Mouse (Mus musculus) left cerebral cortex, postnatal 4 days (tissue): ENCODE measurements around the gene Pigb. TPM values are rescaled to one million over a fixed set of nuclear protein-coding genes. Genes with fewer than 3 reads are reported as not detected.

ENCODE experiments used
- DNase-seq: peaks from one replicate; pipeline ENCODE4 v3.0.0-alpha.2; 2022
- intact Hi-C: fragments of 180-260 bp; cut with DNase I; formaldehyde crosslinking; loops from one replicate; pipeline ENCODE4 v1.15.1; 2025
- total RNA-seq, 2 experiments: library from RNA; stranded (reverse); gene quantifications; 2 replicates each; pipeline ENCODE4 v1.2.3; 2021

Gene Pigb
- total RNA-seq, 2 experiments from 2014 or later = 17.1 to 19.0 TPM

DNA sequence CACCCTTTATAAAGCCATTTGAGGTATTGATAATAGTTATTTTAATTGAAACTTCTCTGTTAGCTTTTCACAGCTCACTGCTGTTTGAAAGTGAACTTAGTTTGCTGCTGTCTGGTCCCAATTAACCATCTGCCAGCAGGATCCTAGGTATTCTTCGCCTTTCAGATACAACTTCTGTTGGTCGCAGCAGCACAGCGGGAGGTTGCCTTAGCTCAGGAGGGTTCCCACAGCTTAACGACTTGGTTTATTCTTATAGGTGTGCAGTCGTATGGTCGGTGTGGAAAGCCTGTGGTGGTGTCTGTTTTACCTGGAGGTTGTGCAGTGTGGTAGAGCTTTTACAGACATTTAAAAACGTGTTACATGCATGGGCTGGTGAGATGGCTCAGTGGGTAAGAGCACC is 43.4 kb downstream of the Pigb start:
- no peak for DNase-seq
- intact Hi-C loops = no loop called here

DNA sequence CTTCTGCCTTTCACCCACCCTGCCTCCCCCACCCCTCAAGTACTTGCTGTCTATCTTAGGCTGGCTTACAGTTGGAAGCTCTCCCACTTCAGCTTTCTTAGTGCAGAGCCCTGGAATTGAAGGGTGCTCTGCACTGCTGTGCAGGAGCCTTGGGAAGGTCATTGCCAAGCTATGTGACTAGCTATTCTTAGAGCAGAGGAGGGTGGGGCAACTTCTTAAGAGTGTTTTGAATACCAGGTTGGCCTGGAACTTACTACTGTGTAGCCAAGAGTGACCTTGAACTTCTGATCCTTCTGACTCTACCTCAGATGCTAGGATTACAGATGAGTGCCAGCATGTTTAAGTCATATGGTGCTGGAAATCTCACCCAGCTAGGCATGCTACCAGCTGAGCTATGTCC is 44.0 kb downstream of the Pigb start:
- no peak for DNase-seq
- intact Hi-C loops = no loop called here

DNA sequence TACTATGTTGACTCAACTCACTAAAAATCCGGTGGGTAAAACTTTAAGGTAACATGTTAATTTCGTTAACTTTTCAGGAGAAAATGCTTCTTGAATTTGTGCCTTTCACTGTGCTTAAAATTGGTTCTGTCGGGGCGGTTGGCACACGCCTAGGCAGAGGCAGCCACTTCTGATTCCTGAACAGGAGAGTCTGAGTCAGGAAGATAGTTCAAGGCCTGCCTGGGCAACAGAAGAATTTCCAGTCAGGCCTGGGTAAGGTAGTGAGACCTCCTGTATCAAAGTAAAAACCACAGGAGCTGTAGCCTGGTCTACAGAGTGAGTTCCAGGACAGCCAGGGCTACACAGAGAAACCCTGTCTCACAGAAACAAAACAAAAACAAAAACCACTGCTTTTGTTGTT is 47.6 kb downstream of the Pigb start:
- DNase-seq = no peak
- intact Hi-C loops = no loop called here

DNA sequence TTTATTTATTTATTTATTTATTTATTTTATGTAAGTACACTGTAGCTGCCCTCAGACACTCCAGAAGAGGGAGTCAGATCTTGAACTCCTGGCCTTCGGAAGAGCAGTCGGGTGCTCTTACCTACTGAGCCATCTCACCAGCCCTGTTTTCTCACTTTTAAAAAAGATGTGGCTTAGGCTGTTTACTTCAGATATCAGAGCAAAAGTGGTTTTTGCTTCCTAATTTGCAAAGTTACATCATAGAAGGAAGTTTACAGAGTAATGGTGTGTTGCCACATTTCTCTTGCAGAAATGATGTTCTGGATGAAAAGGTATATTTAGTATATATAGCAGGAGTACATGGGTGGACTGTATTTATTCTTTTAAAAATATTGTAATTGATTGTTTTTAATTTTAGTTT is 48.8 kb downstream of the Pigb start:
- intact Hi-C loops = no loop called here
- no peak for DNase-seq

DNA sequence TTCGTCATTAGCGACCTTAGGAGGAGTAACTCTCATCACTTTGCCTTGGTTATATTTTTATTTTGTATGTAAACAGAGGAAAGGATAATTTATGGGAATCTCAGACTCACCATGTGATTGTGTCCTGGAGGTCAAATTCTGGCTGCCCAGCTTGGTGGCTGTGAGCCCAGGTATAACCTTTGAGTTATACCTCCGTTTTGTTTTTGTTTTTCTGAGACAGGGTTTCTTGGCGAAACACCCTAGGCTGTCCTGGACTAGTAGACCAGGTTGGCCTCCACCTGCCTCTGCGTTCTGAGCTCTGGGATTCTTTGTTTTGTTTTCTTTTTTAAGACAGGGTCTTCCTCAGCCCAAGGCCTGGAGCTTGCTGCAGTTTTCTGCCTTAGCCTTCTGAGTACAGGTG is 51.5 kb downstream of the Pigb start:
- no peak for DNase-seq

DNA sequence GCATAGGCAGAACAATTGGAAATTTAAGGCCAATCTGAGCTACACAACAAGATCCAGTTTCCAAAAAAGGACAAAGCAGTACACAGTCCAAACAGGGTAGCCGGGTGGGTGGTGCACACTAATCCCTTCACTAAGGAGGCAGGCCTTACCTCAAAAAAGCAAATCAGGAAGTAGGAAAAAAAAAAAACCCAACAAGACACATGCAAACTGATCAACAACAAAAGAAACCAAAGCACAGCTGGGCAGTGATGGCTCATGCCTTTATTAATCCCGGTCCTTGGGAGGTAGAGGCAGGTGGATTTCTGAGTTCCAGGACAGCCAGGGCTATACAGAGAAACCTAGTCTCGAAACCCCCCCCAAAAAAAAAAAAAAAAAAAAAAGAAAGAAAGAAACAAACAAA is 52.5 kb downstream of the Pigb start:
- intact Hi-C loops = no loop called here
- DNase-seq = no peak

More for the DNA sequence above, 51.5 kb downstream of the Pigb start:
- intact Hi-C loops = no loop called here

DNA sequence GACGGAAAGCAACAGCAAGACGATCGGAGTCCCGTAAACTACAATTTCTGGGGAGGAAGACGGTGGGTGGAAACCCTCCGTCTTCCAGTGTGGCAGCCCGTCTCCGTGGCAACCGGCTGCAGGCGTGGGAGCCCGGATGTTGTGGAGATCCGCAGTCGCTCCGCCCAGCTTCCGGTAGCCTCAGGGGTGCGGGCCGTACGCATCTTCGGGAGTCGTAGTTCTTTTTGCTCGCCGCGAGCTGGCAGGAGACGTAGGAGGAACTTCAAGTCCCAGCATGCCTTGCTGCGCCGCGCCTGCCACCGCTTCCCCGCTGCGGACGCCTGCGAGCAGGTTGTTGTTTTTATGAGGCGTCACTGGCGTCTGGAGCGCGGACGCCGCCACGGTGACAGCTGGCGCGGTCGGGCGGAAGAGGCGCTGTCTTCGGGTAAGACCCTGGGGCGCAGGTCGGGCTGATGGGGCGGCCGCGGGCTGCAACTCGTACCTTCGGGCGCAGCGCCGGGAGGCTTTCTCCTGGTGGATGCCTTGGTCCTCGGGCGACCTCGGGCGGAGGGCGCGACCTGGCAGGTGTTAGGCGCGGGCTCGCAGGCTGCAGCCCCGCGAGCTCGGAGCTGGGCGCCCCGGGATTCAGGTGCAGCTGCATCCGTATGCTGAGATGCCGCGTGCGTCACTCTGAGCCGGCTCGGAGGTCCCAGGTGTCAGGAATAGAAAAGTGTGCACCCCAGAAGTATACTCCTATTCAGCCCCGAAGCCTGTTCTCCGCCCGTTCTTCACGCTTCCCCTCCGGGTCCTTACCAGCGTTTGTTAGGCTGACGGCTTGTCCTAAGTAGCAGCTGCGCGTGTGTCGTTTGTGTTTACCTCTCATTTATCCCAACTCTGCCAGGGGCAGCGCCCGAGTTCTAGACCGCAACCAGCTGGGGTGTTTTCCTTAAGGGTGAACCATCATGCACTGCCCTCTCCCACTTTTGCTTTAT is 54.6 kb downstream of the Pigb start, which contains the start of the genes Ccpg1os and Ccpg1:
Gene Ccpg1os (minus strand): TSS at position 133 of the 971 bp plus-strand sequence.
Gene Ccpg1 (plus strand): TSS at position 180 of the 971 bp plus-strand sequence.
- peak; percentile 98 for DNase-seq
- intact Hi-C loops = no loop called here

DNA sequence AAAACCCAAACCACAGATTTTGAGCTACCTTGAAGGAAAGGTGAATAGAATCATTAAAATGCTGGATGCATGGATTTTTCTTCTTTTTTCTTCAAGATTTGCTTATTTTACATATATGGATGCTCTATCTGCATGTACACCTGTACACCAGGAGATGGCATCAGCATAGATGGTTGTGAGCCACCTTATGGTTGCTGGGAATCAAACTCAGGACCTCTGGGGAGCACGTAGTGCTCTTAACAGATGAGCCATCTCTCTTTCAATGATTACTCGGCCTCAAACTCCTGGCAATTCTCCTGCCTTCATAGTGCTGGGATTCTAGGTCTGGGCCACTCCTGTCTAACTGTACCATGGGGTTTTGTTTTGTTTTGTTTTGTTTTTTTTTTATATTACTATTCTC is 57.1 kb downstream of the Pigb start:
- no peak for DNase-seq
- intact Hi-C loops = no loop called here

DNA sequence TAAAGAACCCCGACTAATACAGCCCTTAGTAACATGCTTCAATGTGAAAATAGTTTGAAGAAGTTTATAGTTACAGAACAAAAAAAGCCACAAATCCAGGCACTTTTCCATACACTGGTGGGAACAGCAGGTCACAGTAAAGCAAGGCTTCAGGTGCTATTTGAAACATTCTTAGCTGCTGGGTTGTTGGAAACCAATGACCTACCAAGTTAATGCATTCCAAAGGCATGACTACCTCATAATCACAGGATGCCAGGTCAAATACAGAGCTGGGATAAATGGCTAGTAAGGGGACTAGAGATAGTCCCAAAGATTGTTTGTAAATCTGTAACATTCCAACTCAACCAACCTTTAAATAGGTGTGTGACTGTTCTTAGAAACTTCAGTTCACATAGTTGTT is 64.9 kb downstream of the Pigb start:
- DNase-seq = no peak

DNA sequence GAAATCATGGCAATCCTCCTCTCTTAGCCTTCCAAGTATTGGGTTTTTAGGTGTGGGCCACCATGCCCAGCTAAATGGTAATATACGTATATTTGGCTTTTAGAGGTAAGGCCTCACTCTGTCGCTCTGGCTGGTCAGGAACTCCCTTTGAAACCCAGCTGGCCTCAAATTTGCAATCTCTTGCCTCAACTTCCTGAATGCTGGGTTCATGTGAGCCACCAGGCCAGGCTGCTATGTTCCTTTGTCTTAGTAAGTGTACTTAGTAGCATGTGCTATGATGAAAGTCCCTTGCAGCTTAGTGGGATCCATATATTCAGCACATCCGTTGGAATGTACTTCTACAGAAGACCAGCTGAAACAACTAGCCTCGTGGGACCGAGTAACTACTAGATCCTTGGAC is 65.4 kb downstream of the Pigb start:
- DNase-seq = no peak
- intact Hi-C loops = no loop called here

More for the DNA sequence above, 64.9 kb downstream of the Pigb start:
- intact Hi-C loops = no loop called here

DNA sequence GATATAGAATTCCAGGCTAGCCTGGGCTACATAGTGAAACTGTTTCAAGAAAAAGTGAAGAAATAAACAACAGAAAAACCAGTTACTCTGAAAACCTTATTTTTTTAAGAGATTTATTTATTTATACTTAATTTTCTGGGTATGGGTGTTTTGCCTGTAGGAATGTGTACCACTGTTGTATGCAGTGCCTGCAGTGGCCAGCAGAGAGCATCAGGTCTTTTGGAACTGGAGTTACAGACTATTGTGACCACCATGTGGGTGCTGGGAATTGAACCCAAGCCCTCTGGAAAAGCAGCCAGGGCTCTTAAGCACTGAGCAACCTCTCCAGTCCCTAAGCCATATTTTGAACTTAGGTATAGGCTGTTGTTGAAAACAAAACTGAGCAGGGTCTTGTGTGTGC is 67.2 kb downstream of the Pigb start:
- DNase-seq = no peak
- intact Hi-C loops = no loop called here

DNA sequence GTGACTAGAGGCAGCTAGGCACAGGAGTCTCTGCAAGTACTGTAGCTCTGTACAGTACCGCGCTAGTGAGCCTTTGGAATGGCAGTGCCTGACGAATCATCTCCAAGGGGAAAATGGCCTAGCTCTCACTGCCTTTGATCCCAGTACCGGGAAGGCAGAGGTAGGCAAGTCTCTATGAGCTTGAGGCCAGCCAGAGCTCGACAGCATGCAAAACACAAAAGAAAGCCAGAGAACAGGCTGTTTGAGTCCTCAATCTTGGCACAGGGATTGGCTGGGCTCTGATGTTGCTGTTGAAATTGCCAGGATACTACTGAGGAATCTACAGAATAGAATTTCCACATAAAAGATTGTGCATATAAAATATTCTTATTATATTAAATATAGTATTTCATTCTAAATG is 67.7 kb downstream of the Pigb start:
- no peak for DNase-seq
- intact Hi-C loops = no loop called here

DNA sequence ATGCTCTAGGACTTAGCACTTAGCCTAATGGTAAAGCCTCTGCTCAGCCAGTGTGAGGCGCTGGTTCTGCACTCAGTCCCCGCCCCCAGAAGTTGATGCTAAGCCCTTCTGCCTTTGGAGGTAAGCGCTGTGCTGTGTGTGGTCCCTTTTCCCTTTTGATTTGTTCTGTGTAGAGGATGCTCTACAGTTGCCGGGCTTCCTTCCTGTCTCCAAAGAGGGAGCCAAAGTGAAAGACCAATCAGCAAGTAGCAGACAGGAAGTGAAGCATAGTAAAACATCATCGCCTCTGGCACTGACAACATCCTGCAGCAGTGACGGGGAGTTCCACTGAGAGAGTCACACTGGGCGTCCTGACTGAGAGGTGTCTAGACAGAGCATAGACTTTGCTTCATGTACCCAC is 70.3 kb downstream of the Pigb start:
- intact Hi-C loops = no loop called here
- DNase-seq = no peak

DNA sequence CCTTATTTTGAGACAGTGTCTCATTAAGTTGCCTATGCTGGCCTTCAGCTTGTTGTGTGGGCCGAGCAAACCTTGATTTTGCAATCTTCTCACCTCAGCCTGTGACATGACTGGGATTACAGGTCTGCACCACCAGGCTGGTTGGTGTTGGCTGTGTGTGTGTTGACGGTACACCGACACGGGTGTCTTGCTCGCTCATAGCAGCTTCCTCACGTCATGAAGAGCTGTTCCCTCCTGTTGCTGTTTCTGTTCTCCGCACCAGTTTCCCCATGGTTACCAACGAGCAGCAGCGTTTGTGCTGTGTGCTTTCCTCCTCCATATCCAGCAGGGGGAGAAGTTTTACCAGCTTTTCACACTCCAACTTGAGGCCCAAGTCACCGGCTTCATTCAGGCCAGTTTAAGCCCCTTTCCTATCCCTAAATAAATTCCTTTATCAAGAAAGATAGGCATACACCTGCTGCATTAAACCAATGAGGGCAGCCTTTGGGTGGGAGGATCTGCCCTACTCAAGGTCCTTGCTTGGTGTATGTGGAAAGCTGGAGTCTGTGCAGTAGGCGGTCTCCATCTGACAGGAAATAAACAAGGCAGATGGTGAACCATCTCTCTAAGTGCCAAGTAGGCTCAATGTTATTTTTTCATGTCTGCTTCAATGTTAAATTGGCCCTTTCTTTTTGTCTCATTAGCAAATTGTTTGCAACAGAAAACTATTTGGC is 71.7 kb downstream of the Pigb start:
- DNase-seq = peak; percentile 32
- intact Hi-C loops = no loop called here

DNA sequence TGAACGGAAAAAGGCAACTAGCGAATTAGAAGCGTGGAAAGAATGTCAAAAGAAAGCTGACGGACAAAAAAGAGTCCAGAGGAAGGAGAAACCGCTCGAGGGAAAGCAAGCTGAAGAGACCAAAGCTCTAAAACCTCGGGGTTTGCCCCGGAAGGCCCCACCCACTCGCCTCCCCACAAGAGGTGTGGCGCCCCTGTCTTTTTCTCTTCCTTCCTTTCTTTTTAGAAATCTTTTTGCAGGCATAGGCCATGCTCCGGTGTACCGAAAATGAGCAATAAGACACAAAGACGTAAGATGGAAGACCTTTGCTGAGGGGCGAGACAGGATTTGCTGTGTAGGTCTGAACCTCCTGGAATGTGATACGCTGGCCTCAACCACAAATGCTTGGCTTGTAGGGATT is 78.2 kb downstream of the Pigb start:
- DNase-seq = no peak
- intact Hi-C loops = no loop called here

DNA sequence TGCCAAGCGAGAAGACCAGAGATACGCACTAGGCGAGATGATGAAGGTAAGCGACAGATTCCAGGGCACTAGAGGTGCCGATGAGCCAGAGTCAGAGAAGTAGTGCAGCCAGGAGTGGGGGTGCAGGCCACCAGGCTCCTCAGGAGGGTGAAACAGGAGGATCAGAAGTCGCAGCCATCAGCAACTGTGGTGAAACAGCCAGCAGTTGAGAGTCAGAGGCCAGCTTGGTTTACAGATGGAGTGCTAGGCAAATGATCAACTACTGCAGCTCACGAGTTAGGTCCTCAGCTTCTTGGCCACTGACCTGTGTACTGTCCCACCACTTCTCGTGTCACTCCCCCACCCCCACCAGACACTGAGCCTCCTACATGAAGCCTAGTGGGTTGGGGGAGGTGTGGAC is 78.8 kb downstream of the Pigb start:
- no peak for DNase-seq
- intact Hi-C loops = no loop called here

DNA sequence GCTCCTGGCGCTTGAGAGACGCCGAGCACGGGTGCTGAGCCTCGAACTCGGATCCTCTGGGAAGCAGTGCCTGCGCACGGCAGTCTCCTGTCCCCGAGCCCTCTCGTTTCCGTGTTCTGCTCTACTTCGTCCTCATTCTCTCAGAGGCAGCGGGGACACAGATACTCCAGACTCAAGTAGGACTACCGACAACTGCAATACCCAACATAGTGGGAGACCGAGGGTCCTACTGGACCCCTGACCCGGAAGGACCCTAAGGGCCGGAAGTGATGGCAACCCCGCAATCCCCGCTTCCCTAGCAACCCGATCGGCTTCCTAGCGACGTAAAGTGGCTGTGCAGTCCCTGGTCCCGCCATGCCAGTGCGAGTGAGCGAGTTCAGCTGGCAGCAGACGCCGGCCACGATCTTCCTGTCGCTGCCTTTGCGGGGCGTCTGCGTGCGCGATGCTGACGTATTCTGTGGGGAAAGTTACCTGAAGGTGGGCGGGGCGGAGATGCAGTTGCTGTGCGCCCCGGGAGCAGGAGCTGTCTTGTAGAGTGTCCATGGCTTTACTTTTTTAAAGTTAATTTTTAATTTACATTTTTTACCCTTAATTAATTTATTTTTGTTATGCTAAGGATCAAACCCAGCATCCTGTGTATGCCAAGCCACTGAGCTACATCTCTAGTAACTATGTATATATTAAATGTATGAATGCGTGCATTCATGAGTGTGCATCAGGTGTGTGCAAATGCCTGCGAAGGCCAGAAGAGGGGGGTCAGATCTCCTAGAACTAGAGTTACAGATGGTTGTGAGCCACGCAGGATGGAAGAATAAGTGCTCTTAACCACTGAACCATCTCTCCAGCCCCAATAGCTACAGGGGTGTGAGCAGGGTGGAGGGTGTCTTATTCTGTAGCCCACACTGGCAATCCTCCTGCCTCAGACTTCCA is 81.4 kb downstream of the Pigb start, which contains the start of the genes Dyx1c1 and Gm44503:
Gene Dyx1c1 (plus strand): TSS at position 265 of the 930 bp plus-strand sequence.
Gene Gm44503 (plus strand): TSS at position 332 of the 930 bp plus-strand sequence.
- peak; percentile 80 for DNase-seq
- intact Hi-C loops = loop anchor here (5.0 kb wide), 1 partner anchor 66 kb away; no protein-coding TSS in a partner anchor
